Mouse (Mus musculus): ENCODE data around the gene Apoa4. TPM values are rescaled to one million over a fixed set of nuclear protein-coding genes. Genes with fewer than 3 reads are reported as not detected.

Gene Apoa4
- total RNA-seq, 2 experiments from 2014 or later: not detected

DNA sequence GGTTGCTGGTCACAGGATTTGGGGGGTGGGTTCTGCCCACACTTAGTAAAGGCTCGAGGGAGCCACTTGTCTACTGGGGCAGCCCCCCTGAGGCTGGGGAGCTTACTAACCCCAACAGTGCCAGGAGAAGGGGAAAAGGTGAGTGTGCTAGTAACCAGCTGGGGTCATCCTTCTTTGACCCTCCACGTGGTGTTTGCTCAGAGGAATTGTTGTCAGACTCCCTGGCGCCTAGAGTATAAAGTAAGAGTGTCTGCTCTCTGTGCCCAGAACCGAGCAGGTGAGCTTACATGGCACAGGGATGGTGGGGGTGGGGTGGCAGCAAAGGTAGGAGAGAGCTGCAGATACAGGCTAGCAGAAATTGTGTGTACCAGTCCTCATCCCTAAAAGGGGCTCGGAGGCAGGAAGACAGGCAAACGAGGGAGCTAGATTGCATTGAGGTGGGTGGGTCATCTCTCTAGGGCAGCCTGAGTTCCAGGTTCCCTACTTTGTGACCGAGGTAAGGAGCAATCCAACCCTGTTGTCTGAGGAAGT, 27.9 kb downstream of the Apoa4 start, which contains the start of gene Apoa5:
Apoa5 (plus strand) TSS at position 291 of the 531 bp plus-strand sequence.
- no peak for TF ChIP-seq CTCF (IDR thresholded peaks at IDR 0.05)

DNA sequence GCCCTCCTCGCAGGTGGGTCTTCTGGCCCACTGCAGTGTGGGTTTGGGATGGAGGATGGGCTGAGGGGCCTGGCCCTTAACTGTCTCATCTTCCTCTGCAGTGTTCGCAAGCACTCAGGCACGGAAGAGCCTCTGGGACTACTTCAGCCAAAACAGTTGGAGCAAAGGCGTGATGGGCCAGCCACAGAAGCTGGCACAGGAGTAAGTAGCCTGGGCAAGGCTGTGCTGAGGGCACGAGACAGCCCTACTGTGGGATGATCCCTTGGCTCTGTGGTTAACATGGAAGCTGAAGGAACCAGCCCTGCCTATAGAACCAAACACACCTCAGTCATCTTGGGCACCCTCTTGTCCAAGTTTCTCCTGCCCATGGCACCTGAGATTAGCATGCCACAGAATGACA, 28.6 kb downstream of the Apoa4 start:
- no peak for DNase-seq
- no peak for TF ChIP-seq CTCF (IDR thresholded peaks at IDR 0.05)
- intact Hi-C loops (cut with DNase I): no loop called here
- no peak overlapping the region for H3K27ac ChIP-seq
- H3K4me3 ChIP-seq: no peak overlapping the region

More for the DNA sequence above, 27.9 kb downstream of the Apoa4 start, which contains the start of gene Apoa5:
- H3K27ac ChIP-seq: no peak within 1 kb of the TSS
- H3K4me3 ChIP-seq: no peak within 1 kb of the TSS
- no peak for DNase-seq
- intact Hi-C loops (cut with DNase I): no loop called here

DNA sequence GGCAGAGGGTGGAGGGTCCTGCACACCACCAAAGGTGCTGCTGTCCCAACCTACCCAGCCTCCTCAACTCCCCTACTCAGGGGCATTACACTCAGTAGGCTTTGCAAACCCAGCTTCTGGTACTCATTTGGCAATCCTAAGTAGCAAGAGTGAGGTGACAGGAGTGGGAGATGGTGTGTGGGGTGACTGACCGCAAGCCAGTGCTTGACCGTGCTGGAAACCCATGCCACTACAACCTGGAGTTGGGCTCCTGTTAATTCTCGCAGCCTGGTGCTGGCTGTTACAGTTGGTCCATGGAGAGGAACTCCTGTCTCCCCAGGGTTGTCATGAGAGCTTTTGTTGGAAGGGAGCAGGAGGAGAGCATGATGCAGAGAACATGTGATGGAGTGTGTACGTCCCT, 30.3 kb downstream of the Apoa4 start:
- intact Hi-C loops (cut with DNase I): no loop called here
- Histone ChIP-seq H3K27ac (no peak overlapping the region), H3K4me3 (no peak overlapping the region)
- no peak for TF ChIP-seq CTCF (IDR thresholded peaks at IDR 0.05)
- DNase-seq: no peak

DNA sequence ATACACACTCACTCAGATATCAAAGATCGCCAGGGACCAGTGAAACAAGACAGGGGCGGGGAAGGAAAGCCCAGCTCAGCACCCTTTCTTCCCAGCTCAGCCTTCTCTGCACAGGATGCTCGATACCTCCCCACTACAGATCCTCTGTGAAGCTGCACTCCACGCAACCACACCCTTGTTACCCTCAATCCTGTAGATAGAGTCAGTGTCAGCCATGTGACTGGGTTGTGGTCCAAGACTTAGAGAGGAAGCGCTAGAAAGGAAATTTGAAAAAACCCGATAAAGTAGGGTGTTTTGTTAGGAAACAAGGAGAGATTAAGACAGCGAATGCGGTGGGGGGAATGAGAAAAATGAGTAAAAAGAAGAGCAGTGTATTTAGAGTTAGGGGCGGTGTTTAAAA, 31.6 kb downstream of the Apoa4 start:
- TF ChIP-seq CTCF (IDR thresholded peaks at IDR 0.05): no peak
- no peak overlapping the region for H3K27ac ChIP-seq
- intact Hi-C loops (cut with DNase I): no loop called here
- H3K4me3 ChIP-seq: no peak overlapping the region
- no peak for DNase-seq

DNA sequence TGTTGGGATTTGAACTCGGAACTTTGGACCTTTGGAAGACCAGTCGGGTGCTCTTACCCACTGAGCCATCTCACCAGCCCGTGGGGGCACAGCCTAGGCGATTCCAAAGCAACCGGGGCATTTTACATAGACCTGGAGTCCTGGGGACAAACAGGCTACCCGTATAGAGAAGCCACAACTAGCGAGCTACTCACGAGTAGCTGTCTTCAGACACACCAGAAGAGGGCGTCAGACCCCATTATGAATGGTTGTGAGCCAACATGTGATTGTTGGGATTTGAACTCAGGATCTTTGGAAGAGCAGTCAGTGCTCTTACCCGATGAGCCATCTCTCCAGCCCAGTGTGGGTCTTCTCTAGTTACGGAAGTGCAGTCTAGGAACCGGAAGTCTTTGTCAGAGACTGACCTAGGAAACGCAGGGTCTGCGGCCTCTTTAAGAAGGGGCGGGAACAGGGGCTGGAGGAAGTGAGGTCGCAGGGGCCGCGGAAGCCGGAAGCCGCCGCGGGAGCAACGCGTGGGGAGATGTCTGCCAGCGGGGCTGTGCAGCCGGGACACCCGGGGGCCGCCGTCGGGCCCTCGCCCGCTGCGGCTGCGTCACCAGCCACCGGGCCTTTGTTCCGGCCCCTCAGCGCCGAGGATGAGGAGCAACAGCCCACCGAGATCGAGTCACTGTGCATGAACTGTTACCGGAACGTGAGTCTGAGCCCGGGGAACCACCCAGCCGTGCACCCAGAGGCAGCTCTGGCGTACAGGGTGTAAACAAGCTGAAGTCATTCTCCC, 32.4 kb downstream of the Apoa4 start, which contains the start of gene Zpr1:
Zpr1 (plus strand) TSS at position 388 of the 778 bp plus-strand sequence.
- intact Hi-C loops (cut with DNase I): no loop called here
- H3K4me3 ChIP-seq: peak within 1 kb of the TSS; percentile 99
- peak within 1 kb of the TSS; percentile 88 for H3K27ac ChIP-seq
- peak; percentile 45 for TF ChIP-seq CTCF (IDR thresholded peaks at IDR 0.05)
- DNase-seq: peak; percentile 92

DNA sequence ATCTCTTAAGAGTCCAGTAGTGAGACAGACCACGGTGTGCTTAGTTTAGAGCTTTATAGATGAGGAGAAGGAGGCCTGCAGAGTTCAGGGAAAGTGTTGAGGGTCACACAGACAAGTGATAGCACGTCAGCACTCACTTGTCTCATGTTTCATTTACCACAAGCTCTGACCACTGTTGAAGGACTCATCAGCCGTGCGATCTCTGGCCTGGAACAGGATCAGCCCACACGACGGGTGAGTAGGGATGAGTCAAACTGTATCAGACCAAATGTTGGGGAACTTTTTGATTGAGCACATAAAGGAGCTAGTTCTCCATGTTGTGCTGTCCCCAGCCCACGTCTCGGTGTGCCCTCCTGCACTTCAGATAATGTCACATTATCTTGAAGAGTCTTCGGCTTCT, 34.0 kb downstream of the Apoa4 start:
- H3K27ac ChIP-seq: no peak overlapping the region
- intact Hi-C loops (cut with DNase I): no loop called here
- TF ChIP-seq CTCF (IDR thresholded peaks at IDR 0.05): no peak
- no peak for DNase-seq
- peak overlapping the region; percentile 99; the same call in 1 of the 2 replicates for H3K4me3 ChIP-seq

DNA sequence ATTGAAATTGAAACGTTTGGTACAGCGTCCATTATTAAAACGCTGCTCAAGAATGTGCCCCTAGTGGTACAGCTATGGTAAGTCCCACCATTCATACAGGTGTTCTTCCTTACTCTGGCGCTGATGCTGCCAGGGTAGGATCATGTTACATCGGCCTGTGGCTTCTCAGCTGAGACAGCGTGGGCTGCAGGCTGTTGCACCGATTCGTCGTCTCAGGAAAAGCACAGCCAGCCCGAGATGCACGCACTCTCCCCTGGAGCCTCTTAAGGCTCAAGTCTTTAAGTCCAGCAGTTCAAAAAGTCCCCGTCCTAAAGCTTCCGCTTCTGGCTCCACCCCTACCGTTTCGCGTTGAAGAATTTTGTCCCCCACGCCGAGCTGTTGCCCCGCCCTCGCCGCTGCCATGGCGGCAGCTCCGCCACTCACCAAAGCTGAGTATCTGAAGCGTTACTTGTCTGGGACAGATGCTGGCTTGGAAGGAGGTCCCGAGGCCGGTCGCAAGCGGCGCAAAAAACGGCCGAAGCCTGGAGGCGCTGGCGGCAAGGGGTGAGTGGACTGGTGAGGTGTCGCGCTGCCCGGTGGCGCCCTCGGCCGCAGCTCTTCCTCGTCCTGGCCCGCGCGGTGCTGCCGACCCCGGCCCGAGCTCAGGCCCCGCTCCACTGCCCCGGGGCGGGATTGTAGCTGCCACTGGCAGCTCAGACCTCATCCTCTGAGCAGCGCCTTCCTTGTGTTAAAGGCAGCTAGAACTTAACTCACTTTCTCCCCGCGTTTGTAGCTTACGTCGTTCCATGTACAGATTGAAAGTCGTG, 42.3 kb downstream of the Apoa4 start, which contains the start of gene Bud13:
Bud13 (plus strand) TSS at position 378 of the 806 bp plus-strand sequence.
- Histone ChIP-seq H3K27ac (peak within 1 kb of the TSS; percentile 89), H3K4me3 (peak within 1 kb of the TSS; percentile 88)
- intact Hi-C loops (cut with DNase I): no loop called here
- peak; percentile 94 for DNase-seq
- TF ChIP-seq CTCF (IDR thresholded peaks at IDR 0.05): peak; percentile 56

Other genes starting within 250 kb of the Apoa4 start
- 10 to 100 TPM; 28.0 to 29.5 TPM for gene Pafah1b2, start 228.0 kb upstream of the Apoa4 start, total RNA-seq (2021)
- gene Sik3, start 227.9 kb upstream of the Apoa4 start, total RNA-seq (2021): 10 to 100 TPM; 38.0 to 41.1 TPM
- not detected for gene Apoa1, start 12.1 kb upstream of the Apoa4 start, total RNA-seq (2021)
- not detected for gene Apoc3, start 5.1 kb upstream of the Apoa4 start, total RNA-seq (2021)
- not detected for gene Apoa5, start 27.9 kb downstream of the Apoa4 start, total RNA-seq (2021)
- gene Zpr1, start 32.4 kb downstream of the Apoa4 start, total RNA-seq (2021): 10 to 100 TPM; 22.7 to 30.6 TPM
- 1 to 10 TPM; 8.4 to 8.5 TPM for gene Bud13, start 42.3 kb downstream of the Apoa4 start, total RNA-seq (2021)
- not detected for gene 4931429L15Rik, start 79.3 kb downstream of the Apoa4 start, total RNA-seq (2021)